Mouse (Mus musculus): Measurements from ENCODE around the gene Ubxn4. TPM values are rescaled to one million over a fixed set of nuclear protein-coding genes. Genes with fewer than 3 reads are reported as not detected.
"Not testable (repeated sequence)": the region's sequence is repeated elsewhere in the genome, so short reads cannot be mapped to it uniquely, and the experiment has no call there.

Gene Ubxn4
- total RNA-seq, 2 experiments from 2014 or later: 90.7 to 100 TPM

DNA sequence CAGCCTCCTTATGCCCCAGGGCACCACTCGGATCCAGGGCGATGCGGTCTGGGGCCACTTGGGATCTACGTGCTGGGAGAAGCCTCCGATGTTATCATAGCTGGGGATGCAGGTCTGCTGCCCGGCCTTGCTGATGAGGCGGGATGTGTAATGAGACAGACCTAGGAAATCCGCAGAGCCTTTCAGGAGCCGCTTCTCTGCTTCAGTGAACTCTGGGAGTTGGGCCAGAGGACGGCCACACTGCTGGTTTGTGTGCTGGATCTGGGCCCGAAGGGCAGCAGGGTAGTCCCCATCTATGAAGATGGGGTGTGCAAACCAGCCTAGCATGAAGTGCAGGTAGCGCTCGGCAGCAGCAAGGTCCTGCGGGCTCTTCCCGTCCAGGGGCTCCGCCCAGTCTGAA is 60.1 kb downstream of the Ubxn4 start:
- no peak for DNase-seq (ENCODE audit: low spot score in 2 of 2)

DNA sequence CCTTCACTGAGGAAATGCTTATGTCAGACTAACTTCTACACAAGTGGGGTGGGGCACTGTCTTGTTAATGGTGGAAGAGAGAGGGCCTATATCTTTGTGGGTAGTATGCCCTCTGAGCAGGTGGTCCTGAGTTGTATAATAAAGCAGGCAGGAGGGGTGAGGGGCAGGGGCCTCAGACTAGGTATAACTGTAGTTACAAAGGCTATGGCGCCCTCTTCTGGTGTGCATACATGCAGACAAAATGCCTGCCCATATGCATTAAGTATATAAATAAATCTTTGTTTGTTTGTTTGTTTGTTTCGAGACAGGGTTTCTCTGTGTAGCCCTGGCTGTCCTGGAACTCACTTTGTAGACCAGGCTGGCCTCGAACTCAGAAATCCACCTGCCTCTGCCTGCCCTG is 65.3 kb downstream of the Ubxn4 start:
- no peak for DNase-seq (ENCODE audit: low spot score in 2 of 2)

DNA sequence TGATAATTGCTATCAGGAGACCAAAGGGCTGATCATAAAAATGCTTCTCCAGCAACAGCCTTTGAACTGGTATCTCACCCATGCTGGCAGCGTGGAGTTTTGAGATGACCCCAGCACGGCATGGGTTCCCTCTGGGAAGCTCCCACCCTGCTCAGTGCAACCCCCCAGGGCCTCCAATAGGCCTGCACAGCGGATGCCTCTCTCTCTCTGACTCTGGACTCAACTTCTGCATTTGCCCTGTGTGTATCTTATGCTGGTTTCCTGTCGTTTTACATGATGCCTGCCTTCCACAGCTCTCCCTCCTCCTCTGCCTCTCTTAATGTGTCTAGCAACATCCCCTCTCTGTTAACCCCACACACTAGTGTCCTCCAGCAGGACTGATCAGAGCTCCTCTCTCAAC is 70.9 kb downstream of the Ubxn4 start:
- DNase-seq (ENCODE audit: low spot score in 2 of 2): no peak

DNA sequence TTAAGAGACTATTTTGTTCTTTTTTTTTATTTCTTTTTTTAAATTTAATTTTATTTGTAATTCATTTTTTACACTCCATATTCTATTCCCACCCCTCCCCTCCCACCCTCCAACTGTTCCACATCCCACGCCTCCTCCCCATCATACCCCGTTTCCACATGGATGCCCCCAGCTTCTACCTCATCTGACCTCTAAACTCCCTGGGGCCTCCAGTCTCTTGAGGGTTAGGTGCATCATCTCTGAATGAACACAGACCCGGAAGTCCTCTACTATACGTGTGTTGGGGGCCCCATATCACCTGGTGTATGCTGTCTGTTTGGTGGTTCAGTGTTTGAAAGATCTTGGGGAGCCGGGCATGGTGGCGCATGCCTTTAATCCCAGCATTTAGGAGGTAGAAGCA is 75.5 kb downstream of the Ubxn4 start:
- DNase-seq (ENCODE audit: low spot score in 2 of 2): not testable (repeated sequence)

DNA sequence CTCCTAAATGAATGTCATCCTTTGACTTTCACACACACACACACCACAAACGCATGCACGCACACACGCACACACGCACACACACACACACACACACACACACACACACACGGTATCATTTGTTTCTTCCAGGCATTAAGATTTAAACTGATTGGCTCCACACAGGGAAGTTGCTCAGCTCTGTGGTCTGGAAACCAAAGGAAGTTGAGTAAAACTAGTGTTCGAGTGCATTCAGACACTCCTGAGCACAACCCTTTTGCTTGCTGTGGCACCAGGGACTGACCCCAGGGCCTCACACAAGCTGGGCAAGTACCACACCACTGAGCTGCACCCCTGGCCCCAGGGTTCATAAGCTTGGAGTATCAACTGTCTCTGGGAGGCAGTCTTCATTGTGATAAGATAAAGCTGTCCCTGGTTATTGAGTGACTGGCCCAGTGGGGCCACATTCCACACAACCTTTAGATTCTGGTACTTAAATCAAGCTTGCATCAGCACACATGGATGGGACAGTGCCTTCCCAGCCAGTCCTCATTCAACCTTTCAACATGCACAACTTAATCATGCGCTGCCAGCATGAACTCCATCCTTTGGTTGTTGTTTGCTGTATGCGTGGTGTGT is 79.4 kb downstream of the Ubxn4 start:
- no peak for DNase-seq (ENCODE audit: low spot score in 2 of 2)

DNA sequence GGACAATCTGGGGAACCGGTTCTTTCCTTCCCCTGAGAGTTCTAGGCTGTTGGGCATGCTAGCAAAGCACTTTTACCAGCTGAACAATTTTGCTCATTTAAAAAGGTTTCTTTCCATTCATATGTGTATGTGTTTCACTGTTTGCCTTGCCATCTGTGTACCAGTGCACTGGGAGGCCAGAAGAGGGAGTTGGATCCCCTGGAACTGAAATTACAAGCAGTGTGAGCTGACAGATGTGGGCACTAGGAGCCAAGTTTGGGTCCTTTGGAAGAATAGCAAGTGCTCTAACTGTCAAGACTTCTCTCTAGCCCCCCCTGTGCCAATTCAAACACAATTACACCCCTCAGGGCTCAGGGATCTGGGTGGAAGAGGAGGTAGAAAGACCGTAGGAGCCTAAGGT is 81.0 kb downstream of the Ubxn4 start:
- DNase-seq (ENCODE audit: low spot score in 2 of 2): no peak

DNA sequence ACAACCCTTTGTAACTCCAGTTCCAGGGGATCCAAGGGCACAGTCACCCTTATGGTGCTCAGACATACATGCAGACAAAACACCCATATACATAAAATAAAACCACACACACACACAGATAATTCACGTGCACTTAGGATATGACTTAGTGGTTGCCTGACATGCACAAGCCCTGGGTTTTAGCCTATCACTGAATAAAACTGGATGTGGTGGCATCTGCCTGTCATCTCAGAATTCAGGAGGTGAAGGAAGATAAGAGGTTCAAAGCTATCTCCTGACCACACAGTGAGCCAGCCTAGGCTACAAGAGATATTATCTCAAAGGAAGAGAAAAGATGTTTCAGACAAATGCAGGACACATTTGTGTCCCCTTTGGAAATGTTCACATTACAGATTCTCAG is 83.4 kb downstream of the Ubxn4 start:
- DNase-seq (ENCODE audit: low spot score in 2 of 2): no peak

DNA sequence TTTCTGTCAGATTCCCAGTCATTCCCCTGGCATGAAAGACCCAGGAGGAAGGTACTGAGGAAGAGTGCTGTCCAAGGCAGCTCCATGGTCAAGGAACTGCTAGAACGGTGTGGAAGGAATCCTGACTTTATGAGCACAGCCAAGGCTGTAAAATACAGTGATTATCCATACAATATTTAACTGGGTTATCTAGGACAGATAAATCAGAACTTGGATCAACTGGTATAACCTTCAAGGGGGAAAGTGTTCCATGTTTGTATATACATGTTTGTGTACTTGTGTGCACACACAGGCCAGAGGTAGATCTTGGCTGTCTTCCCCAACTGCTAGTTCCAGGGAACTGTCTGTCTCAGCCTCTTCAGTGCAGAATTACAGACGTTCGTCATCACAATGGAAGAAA is 84.5 kb downstream of the Ubxn4 start, which contains the start of gene Lct:
TSS of gene Lct (minus strand) at position 101 of the 400 bp plus-strand sequence.
- no peak for DNase-seq (ENCODE audit: low spot score in 2 of 2)

Small RNA genes within 50 kb of the gene (microRNA-seq; reads per million reads assigned to microRNA genes)
- 42.6 to 52.7 reads per million in 2 experiments for gene Mir128-1 (ENCODE audit: borderline number of aligned reads in 2 of 2)

Other genes with a start within 250 kb of the Ubxn4 start
- 1 to 10 TPM; 3.7 to 4.6 TPM for gene Zranb3, start 140.9 kb upstream of the Ubxn4 start, total RNA-seq (2021)
- gene R3hdm1, start 140.7 kb upstream of the Ubxn4 start, total RNA-seq (2021): 10 to 100 TPM; 61.4 to 68.2 TPM
- not detected for gene Lct, start 84.4 kb downstream of the Ubxn4 start, total RNA-seq (2021)
- gene Mcm6, start 115.7 kb downstream of the Ubxn4 start, total RNA-seq (2021): 10 to 100 TPM in 1 of 2 experiments, 1 to 10 TPM in 1; 9.9 to 12.9 TPM
- 10 to 100 TPM; 66.6 to 78.3 TPM for gene Dars, start 173.4 kb downstream of the Ubxn4 start, total RNA-seq (2021)